Mouse (Mus musculus): ENCODE data around the gene Zdhhc24. TPM values are rescaled to one million over a fixed set of nuclear protein-coding genes. Genes with fewer than 3 reads are reported as not detected.

The Zdhhc24 gene
- polyA plus RNA-seq, 1 experiment, result 9.3 TPM

- Histone ChIP-seq H3K27me3 (ENCODE audit: control insufficient read depth, insufficient read depth, insufficient read length) (no peaks in the 10 kb centered on the region), H3K36me3 (ENCODE audit: control insufficient read depth, insufficient read depth) (no peaks in the 10 kb centered on the region), H3K4me3 (no peak overlapping the region), H3ac (ENCODE audit: control insufficient read depth, insufficient read length) (no peak overlapping the region), H3K4me2 (ENCODE audit: low read depth) (no peak overlapping the region), H3K79me2 (ENCODE audit: control insufficient read depth, insufficient read depth) (no peaks in the 10 kb centered on the region)
- TF ChIP-seq TCF3 (IDR thresholded peaks at IDR 0.05; ENCODE audit: insufficient read length, low read depth) (no peak), CEBPB (IDR thresholded peaks at IDR 0.05; ENCODE audit: insufficient read depth, poor library complexity, severe bottlenecking) (no peak), POLR2AphosphoS2 (IDR thresholded peaks at IDR 0.05; ENCODE audit: insufficient read length, low read depth) (no peak), REST (IDR thresholded peaks at IDR 0.05; ENCODE audit: insufficient read depth, insufficient read length) (no peak), MYOG (IDR thresholded peaks at IDR 0.05; ENCODE audit: control insufficient read depth in 1 of 3, insufficient read depth in 1 of 3, insufficient read length in 2 of 3, low read depth in 2 of 3) (no peak)
Observed at GRCm38 (mm10) chr19:4896780-4897520, 18.5 kb downstream of the Zdhhc24 start.

- H3K36me3 ChIP-seq (ENCODE audit: control insufficient read depth, insufficient read depth), result no peaks in the 10 kb centered on the region
- TF ChIP-seq TCF3 (IDR thresholded peaks at IDR 0.05; ENCODE audit: insufficient read length, low read depth) (no peak), SRF (IDR thresholded peaks at IDR 0.05; ENCODE audit: control insufficient read depth, insufficient read length, low read depth) (no peak), MAX (IDR thresholded peaks at IDR 0.05; ENCODE audit: low read depth) (no peak), POLR2A (IDR thresholded peaks at IDR 0.05; ENCODE audit: insufficient read length, low read depth) (no peak), REST (IDR thresholded peaks at IDR 0.05; ENCODE audit: insufficient read depth, insufficient read length) (no peak), MYOD1 (IDR thresholded peaks at IDR 0.05; ENCODE audit: control insufficient read depth in 1 of 3, insufficient read length in 2 of 3, low read depth in 2 of 3) (peak in 2 of 3 experiments; percentile 44 to 57), CEBPB (IDR thresholded peaks at IDR 0.05; ENCODE audit: insufficient read depth, poor library complexity, severe bottlenecking) (no peak), MYOG (IDR thresholded peaks at IDR 0.05; ENCODE audit: control insufficient read depth in 1 of 3, insufficient read depth in 1 of 3, insufficient read length in 2 of 3, low read depth in 2 of 3) (peak in 1 of 3 experiments; percentile 9)
- H3K79me2 ChIP-seq (ENCODE audit: control insufficient read depth, insufficient read depth), result no peaks in the 10 kb centered on the region
- H3ac ChIP-seq (ENCODE audit: control insufficient read depth, insufficient read length), result no peak overlapping the region
- no peak overlapping the region for H3K4me3 ChIP-seq
- no peaks in the 10 kb centered on the region for H3K27me3 ChIP-seq (ENCODE audit: control insufficient read depth, insufficient read depth, insufficient read length)
- peak overlapping the region; percentile 8 for H3K4me2 ChIP-seq (ENCODE audit: low read depth)
Observed at GRCm38 (mm10) chr19:4898972-4899371, 20.5 kb downstream of the Zdhhc24 start.

GRCm38 (mm10) chr19:4899888-4900287, 21.4 kb downstream of the Zdhhc24 start:
- TF ChIP-seq USF1 (IDR thresholded peaks at IDR 0.05; ENCODE audit: low read depth) (no peak), E2F4 (IDR thresholded peaks at IDR 0.05; ENCODE audit: insufficient read depth) (no peak), MYOG (IDR thresholded peaks at IDR 0.05; ENCODE audit: control insufficient read depth in 1 of 3, insufficient read depth in 1 of 3, insufficient read length in 2 of 3, low read depth in 2 of 3) (no peak), REST (IDR thresholded peaks at IDR 0.05; ENCODE audit: insufficient read depth, insufficient read length) (no peak), MYOD1 (IDR thresholded peaks at IDR 0.05; ENCODE audit: control insufficient read depth in 1 of 3, insufficient read length in 2 of 3, low read depth in 2 of 3) (no peak), TCF3 (IDR thresholded peaks at IDR 0.05; ENCODE audit: insufficient read length, low read depth) (no peak), MAX (IDR thresholded peaks at IDR 0.05; ENCODE audit: low read depth) (no peak), POLR2A (IDR thresholded peaks at IDR 0.05; ENCODE audit: insufficient read length, low read depth) (no peak), SRF (IDR thresholded peaks at IDR 0.05; ENCODE audit: control insufficient read depth, insufficient read length, low read depth) (no peak), POLR2AphosphoS2 (IDR thresholded peaks at IDR 0.05; ENCODE audit: insufficient read length, low read depth) (no peak), CEBPB (IDR thresholded peaks at IDR 0.05; ENCODE audit: insufficient read depth, poor library complexity, severe bottlenecking) (no peak)
- Histone ChIP-seq H3K36me3 (ENCODE audit: control insufficient read depth, insufficient read depth) (no peaks in the 10 kb centered on the region), H3K27me3 (ENCODE audit: control insufficient read depth, insufficient read depth, insufficient read length) (no peaks in the 10 kb centered on the region), H3K4me3 (no peak overlapping the region), H3K4me2 (ENCODE audit: low read depth) (no peak overlapping the region), H3K79me2 (ENCODE audit: control insufficient read depth, insufficient read depth) (no peaks in the 10 kb centered on the region), H3ac (ENCODE audit: control insufficient read depth, insufficient read length) (no peak overlapping the region)

GRCm38 (mm10) chr19:4905979-4906794, 27.7 kb downstream of the Zdhhc24 start, which contains the start of gene Bbs1:
Bbs1 (minus strand) TSS chr19:4906628.
- H3K4me3 ChIP-seq, result peak within 1 kb of the TSS; percentile 36
- H3K36me3 ChIP-seq (ENCODE audit: control insufficient read depth, insufficient read depth), result peaks cover 5% of the 10 kb centered on the region
- H3ac ChIP-seq (ENCODE audit: control insufficient read depth, insufficient read length), result no peak within 1 kb of the TSS
- peak within 1 kb of the TSS; percentile 92 for H3K4me2 ChIP-seq (ENCODE audit: low read depth)
- TF ChIP-seq REST (IDR thresholded peaks at IDR 0.05; ENCODE audit: insufficient read depth, insufficient read length), result no peak
- TF ChIP-seq TCF3 (IDR thresholded peaks at IDR 0.05; ENCODE audit: insufficient read length, low read depth), result no peak
- no peak for TF ChIP-seq MYOG (IDR thresholded peaks at IDR 0.05; ENCODE audit: control insufficient read depth in 1 of 3, insufficient read depth in 1 of 3, insufficient read length in 2 of 3, low read depth in 2 of 3)
- TF ChIP-seq POLR2AphosphoS2 (IDR thresholded peaks at IDR 0.05; ENCODE audit: insufficient read length, low read depth), result no peak
- no peak for TF ChIP-seq MAX (IDR thresholded peaks at IDR 0.05; ENCODE audit: low read depth)
- TF ChIP-seq E2F4 (IDR thresholded peaks at IDR 0.05; ENCODE audit: insufficient read depth), result no peak
- no peaks in the 10 kb centered on the region for H3K27me3 ChIP-seq (ENCODE audit: control insufficient read depth, insufficient read depth, insufficient read length)
- H3K79me2 ChIP-seq (ENCODE audit: control insufficient read depth, insufficient read depth), result no peaks in the 10 kb centered on the region

- TF ChIP-seq SRF (IDR thresholded peaks at IDR 0.05; ENCODE audit: control insufficient read depth, insufficient read length, low read depth) (no peak), E2F4 (IDR thresholded peaks at IDR 0.05; ENCODE audit: insufficient read depth) (no peak)
- Histone ChIP-seq H3ac (ENCODE audit: control insufficient read depth, insufficient read length) (no peak overlapping the region), H3K4me3 (no peak overlapping the region), H3K79me2 (ENCODE audit: control insufficient read depth, insufficient read depth) (no peaks in the 10 kb centered on the region), H3K27me3 (ENCODE audit: control insufficient read depth, insufficient read depth, insufficient read length) (no peaks in the 10 kb centered on the region), H3K36me3 (ENCODE audit: control insufficient read depth, insufficient read depth) (peaks cover 5% of the 10 kb centered on the region), H3K4me2 (ENCODE audit: low read depth) (no peak overlapping the region)
Observed at GRCm38 (mm10) chr19:4908107-4908506, 29.6 kb downstream of the Zdhhc24 start.
